Mouse (Mus musculus): Measurements from ENCODE around the gene Spata17.
A peak's percentile ranks its signal among the peaks of the same experiment; 100 is the strongest.

Spata17 gene

GRCm38 (mm10) chr1:187215181-187216116 is at the start of gene Spata17, which contains the start of gene Gpatch2:
Gene Spata17, minus strand, starts transcription at chr1:187215465.
Gene Gpatch2, plus strand, starts transcription at chr1:187215508.
- peak; percentile 68 for DNase-seq (ENCODE audit: low read depth, low spot score)

GRCm38 (mm10) chr1:187258756-187259155 is 43.5 kb upstream of the Spata17 start:
- DNase-seq (ENCODE audit: low read depth, low spot score), result no peak

- DNase-seq (ENCODE audit: low read depth, low spot score), result no peak
Observed at GRCm38 (mm10) chr1:187250741-187251262, 35.5 kb upstream of the Spata17 start.

- DNase-seq (ENCODE audit: low read depth, low spot score), result no peak
Observed at GRCm38 (mm10) chr1:187244734-187245133, 29.5 kb upstream of the Spata17 start.

GRCm38 (mm10) chr1:187241329-187241728 is 26.1 kb upstream of the Spata17 start:
- DNase-seq (ENCODE audit: low read depth, low spot score), result no peak

GRCm38 (mm10) chr1:187240304-187240703 is 25.0 kb upstream of the Spata17 start:
- no peak for DNase-seq (ENCODE audit: low read depth, low spot score)

GRCm38 (mm10) chr1:187238061-187238460 is 22.8 kb upstream of the Spata17 start:
- no peak for DNase-seq (ENCODE audit: low read depth, low spot score)

- no peak for DNase-seq (ENCODE audit: low read depth, low spot score)
Observed at GRCm38 (mm10) chr1:187236296-187236695, 21.0 kb upstream of the Spata17 start.

- DNase-seq (ENCODE audit: low read depth, low spot score), result no peak
Observed at GRCm38 (mm10) chr1:187235161-187235560, 19.9 kb upstream of the Spata17 start.

- DNase-seq (ENCODE audit: low read depth, low spot score), result no peak
Observed at GRCm38 (mm10) chr1:187232996-187233615, 17.8 kb upstream of the Spata17 start.

- DNase-seq (ENCODE audit: low read depth, low spot score), result no peak
Observed at GRCm38 (mm10) chr1:187232196-187232955, 17.1 kb upstream of the Spata17 start.

GRCm38 (mm10) chr1:187230255-187230654 is 15.0 kb upstream of the Spata17 start:
- DNase-seq (ENCODE audit: low read depth, low spot score), result no peak

- DNase-seq (ENCODE audit: low read depth, low spot score), result no peak
Observed at GRCm38 (mm10) chr1:187228414-187229146, 13.3 kb upstream of the Spata17 start.

GRCm38 (mm10) chr1:187226328-187227025 is 11.2 kb upstream of the Spata17 start:
- no peak for DNase-seq (ENCODE audit: low read depth, low spot score)

- DNase-seq (ENCODE audit: low read depth, low spot score), result no peak
Observed at GRCm38 (mm10) chr1:187220756-187221155, 5.5 kb upstream of the Spata17 start.

- DNase-seq (ENCODE audit: low read depth, low spot score), result no peak
Observed at GRCm38 (mm10) chr1:187216620-187217410, 1.6 kb upstream of the Spata17 start.

GRCm38 (mm10) chr1:187210736-187211135 is 4.5 kb downstream of the Spata17 start:
- no peak for DNase-seq (ENCODE audit: low read depth, low spot score)

- no peak for DNase-seq (ENCODE audit: low read depth, low spot score)
Observed at GRCm38 (mm10) chr1:187209496-187209895, 5.8 kb downstream of the Spata17 start.

- DNase-seq (ENCODE audit: low read depth, low spot score), result no peak
Observed at GRCm38 (mm10) chr1:187205506-187205905, 9.8 kb downstream of the Spata17 start.

- no peak for DNase-seq (ENCODE audit: low read depth, low spot score)
Observed at GRCm38 (mm10) chr1:187178546-187178945, 36.7 kb downstream of the Spata17 start.
